Mouse (Mus musculus) ES-CJ7 (cell line): ENCODE measurements around the gene Klhdc10.

ENCODE experiments used
- DNase-seq: peaks from one replicate; pipeline ENCODE4 v3.0.0; 2011; ENCODE audit warnings: low read depth, low spot score

Klhdc10 gene

DNA sequence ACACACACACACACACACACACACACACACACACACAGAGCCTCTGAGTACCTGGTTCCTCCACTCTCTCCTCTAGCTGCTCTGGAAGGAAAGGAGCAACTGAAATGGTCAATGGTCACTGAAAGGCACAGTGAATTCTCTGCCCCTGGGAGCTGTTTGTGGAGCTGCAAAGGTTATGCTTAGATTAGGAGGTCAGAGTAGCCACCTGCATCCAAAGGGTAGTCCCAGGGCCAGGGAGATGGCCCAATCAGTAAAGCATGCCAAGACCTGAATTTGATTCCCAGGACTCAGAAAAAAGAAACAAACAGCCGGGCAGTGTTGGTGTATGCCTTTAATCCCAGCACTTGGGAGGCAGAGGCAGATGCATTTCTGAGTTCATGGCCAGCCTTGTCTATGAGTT, 66.4 kb downstream of the Klhdc10 start:
- no peak for DNase-seq

DNA sequence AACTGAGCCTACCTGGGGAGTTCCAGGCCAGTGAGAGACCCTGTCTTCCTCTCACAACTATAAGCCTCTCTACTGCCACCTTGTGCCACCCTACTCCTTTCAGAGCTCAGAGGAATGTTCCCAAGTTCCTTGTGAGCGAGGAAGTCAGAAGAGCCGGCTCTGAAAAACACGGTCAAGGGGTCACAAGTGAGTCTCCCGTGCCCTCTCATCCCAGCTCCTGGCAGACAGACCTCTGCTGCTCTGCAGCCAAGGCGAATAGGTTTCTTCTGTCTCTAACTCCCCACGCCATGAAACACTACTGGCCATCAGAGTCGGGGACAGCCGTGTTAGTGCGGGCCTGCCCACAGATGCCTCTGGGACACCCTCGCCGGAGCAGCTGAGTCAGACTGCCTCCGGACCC, 67.0 kb downstream of the Klhdc10 start:
- peak; percentile 89 for DNase-seq

DNA sequence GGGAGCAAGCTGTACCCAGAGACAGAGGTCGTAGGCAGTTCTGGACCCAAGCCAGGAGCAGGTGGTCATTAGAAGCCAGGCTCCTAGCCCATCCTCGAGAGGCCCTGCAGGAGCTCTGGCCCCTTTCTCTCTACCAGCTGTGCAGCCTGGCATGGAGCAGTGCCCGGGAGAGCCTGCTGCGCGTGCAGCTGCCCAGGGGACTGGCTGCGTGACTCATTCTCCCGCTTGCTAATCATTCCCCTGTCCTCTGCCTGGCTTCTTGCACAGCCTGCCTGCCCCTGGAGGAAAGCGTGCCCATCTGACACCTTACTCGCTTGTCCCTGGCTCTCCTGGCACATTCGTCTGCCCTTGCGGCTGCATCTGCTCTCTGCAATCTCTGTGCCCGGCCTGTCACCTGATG, 67.7 kb downstream of the Klhdc10 start:
- DNase-seq = no peak

DNA sequence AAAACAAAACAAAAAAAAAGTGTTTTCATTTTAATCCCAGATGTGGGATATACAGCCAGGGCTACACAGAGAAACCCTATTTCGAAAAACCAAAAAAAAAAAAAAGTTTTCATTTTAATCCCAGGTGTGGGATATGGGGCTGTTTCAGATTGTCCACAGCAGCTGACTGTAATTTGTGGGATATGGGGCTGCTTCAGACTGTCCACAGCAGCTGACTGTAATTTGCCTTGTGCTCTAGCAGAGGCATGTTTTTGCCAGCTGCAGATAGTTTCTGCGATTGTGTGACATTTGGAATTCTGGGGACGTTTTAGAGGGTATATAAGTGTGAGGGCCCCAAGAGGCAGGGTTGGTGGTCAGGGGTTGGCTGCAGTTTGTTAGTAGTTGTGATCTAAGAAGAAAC, 70.0 kb downstream of the Klhdc10 start:
- no peak for DNase-seq

DNA sequence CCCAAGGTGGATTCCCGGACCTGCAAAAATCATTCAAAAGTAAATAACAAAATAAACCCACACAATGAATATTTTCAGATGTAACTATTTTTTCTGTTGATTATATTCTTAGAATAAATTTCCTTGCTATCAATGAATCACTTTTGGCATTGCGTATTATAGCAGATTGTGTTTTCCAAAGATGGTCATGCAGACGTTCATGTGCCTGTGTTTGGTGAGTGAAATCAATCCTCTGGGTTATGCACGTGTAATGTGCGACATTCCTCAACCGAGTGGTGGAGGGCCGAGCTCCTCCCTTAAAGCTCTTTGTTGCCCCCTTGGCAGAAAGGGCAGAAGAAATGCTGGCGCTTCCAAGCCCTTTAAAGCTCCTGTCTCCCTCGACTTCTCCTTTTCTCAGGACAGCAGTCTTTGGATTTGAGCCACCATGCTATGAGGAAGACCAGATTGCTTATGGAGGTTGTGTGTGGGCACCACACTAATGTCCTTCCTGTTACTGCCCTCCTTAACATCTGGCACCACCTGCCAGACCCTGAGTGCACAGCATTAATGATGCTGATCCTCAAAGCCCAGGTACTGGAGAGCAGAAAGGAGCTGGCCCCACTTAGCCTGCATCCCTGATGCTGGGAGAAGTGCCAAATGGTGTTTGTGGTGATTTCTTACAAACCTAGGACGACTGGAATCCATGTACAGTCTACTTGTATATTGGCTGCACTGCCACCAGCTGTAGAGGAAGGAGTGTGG, 74.5 kb downstream of the Klhdc10 start:
- no peak for DNase-seq

DNA sequence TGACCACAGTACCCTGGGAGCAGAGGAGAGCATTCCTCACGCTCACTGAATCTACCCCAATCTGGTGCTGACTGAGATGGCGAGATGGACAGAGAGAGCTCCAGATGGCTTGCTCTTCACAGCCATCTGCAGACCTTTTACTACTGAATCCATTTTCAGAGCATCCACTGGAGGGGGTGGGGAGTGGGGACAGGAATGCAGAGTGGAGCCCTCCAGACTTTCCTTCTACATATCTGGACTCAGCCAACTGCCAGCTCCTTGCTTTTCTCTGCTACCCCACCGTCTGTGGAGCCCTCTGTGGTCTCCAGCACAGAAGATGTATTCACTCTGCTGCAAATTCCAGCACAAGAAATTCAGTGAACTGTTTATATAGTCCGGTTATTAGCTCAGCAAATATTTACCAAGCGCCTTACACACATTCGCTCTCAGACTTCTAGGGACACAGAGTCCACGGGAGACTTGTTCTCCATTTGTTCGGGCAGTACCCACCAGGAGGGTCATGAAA, 75.6 kb downstream of the Klhdc10 start:
- no peak for DNase-seq

DNA sequence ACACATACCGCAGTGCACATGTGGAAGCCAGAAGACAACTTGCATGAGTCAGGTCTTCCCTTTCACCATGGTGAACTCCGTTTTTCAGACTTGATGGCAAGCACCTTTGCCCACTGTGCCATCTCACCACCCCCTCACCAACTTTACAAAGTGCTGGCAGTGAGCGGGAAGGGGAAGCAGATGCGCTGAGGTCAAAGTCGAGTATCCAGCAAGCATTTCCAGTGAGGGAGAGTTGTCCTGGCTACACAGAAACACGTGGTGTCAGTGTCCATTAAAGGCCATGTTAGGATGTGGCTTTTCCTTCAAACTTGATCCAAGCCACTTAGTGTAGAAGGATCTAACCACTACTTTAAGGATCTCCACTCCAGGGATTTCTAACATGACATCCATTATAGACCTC, 76.1 kb downstream of the Klhdc10 start:
- no peak for DNase-seq

DNA sequence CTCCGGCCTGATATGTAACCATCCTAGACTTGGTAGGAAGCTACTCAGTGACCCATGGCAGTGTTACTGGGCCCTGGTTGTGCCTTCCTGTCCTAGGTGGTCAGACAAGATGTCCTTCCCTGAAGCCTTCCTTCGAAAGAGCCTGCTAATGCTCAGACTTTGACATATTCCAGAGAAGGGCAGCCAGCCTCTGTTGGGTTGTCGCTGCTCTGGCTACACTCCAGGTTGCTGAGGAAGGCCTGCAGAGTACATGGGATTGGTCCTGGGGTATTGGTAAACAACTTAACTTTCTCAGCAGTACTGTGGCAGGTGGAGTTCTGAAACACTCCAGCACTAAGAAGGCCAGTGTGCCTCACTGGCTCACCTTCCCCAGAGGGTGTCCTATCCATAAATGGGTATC, 77.8 kb downstream of the Klhdc10 start:
- no peak for DNase-seq

DNA sequence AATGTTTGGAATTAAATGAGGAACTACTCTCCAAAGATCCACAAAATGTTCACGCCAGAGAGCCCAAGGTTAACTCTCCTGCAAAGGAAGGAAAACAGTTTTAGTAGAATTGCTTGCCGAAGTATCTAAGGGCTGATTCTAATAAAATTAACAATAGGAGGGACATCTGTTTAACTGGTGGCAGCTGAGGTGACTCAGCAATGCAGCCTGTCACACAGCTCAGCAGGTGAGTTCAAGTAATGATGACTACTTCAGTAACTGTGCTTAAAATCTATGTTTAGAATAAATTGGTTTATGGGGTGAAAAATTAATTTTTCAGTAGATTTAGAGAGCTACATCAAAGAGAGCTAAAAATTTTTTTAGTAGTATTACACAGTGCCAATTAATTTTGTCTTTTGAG, 81.2 kb downstream of the Klhdc10 start:
- no peak for DNase-seq

DNA sequence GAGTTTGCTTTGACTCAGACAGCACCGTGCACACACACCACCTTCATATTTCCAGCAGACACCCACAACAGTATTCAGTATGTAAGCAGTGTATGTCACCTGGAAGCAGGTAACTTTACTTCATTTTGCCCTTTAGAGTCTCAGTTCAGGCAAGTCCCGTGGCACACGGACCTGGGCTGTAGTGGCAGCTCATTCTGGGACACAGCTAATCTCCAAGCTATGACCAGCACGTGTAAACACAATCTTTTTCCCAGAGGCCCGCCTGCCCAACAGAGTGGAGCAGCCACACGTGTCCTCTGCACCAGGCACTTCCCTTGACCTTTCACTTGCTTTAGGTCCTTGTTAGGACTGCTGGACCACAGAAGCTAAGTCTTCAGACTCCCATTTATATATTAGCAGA, 84.8 kb downstream of the Klhdc10 start:
- no peak for DNase-seq

DNA sequence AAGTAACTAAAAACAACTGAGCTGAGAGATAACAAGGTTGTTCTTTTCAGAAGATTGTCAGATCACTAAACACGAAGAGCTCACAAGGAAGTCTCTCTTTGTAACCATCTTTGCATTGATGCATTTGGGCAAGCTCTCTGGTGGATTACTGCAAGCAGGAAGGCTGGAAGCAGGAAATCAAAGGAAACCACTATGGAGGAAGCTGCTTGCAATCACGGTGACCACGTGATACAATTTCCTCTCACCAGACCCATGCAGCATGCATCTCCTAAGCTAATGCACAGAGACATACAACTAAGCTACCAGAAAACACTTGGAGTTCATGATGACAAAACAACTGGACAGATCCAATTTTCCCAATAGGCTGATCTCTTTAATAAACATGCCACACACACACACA, 97.4 kb downstream of the Klhdc10 start:
- DNase-seq = no peak
